Mouse (Mus musculus) liver, embryonic 13.5 days (tissue): ENCODE measurements around the gene C130032M10Rik. TPM values are rescaled to one million over a fixed set of nuclear protein-coding genes. Genes with fewer than 3 reads are reported as not detected.

Experiments used
- ATAC-seq: fragments of 200-750 bp; cut with Nextera tagmentation; 2 replicates; pipeline ENCODE4 v1.8.0; 2017; ENCODE audit warnings: low read depth, mild to moderate bottlenecking, moderate number of reproducible peaks, moderate library complexity
- DNase-seq: peaks from one replicate; pipeline ENCODE4 v3.0.0; 2022
- H3K27ac ChIP-seq: fragments of 300-500 bp; sonication (generic); 2 replicates; pipeline ENCODE4 v1.5.1; 2015; ENCODE audit warnings: moderate library complexity, mild to moderate bottlenecking, inconsistent platforms
- H3K27me3 ChIP-seq: fragments of 300-500 bp; sonication (generic); 2 replicates; pipeline ENCODE4 v1.6.1; 2015; ENCODE audit warnings: mild to moderate bottlenecking, inconsistent platforms
- H3K36me3 ChIP-seq: fragments of 300-500 bp; sonication (generic); 2 replicates; pipeline ENCODE4 v1.6.1; 2015; ENCODE audit warnings: mild to moderate bottlenecking, inconsistent platforms
- H3K4me1 ChIP-seq: fragments of 300-500 bp; sonication (generic); replicated peaks from 2 replicates; pipeline ENCODE4 v1.6.1; 2015; ENCODE audit warnings: inconsistent platforms
- H3K4me2 ChIP-seq: fragments of 300-500 bp; sonication (generic); 2 replicates; pipeline ENCODE4 v1.6.1; 2015; ENCODE audit warnings: inconsistent platforms, mild to moderate bottlenecking, moderate library complexity
- H3K4me3 ChIP-seq: fragments of 300-500 bp; sonication (generic); replicated peaks from 2 replicates; pipeline ENCODE4 v1.5.1; 2015; ENCODE audit warnings: mild to moderate bottlenecking, inconsistent platforms
- H3K9ac ChIP-seq: fragments of 300-500 bp; sonication (generic); 2 replicates; pipeline ENCODE4 v1.6.1; 2015; ENCODE audit warnings: mild to moderate bottlenecking, inconsistent platforms
- H3K9me3 ChIP-seq: fragments of 300-500 bp; sonication (generic); replicated peaks from 2 replicates; pipeline ENCODE4 v1.6.1; 2016; ENCODE audit warnings: inconsistent platforms
- whole genome bisulfite sequencing: fragments of 180-500 bp; shearing (Covaris S2); methylation state at CpG from one replicate; pipeline ENCODE4 v1.1.7; 2015; ENCODE audit not compliant: insufficient replicate concordance; 5-methylcytosine and 5-hydroxymethylcytosine counted together
- polyA plus RNA-seq: library from polyadenylated mRNA; unstranded; fragments of >200 nt; fragmentation: Nextera tagmentation; extraction: Ambion mirVana; gene quantifications from 2 replicates; pipeline ENCODE4 v1.2.1, GENCODE M21; 2015

C130032M10Rik gene
- polyA plus RNA-seq, 1 experiment from 2014 or later, result not detected

DNA sequence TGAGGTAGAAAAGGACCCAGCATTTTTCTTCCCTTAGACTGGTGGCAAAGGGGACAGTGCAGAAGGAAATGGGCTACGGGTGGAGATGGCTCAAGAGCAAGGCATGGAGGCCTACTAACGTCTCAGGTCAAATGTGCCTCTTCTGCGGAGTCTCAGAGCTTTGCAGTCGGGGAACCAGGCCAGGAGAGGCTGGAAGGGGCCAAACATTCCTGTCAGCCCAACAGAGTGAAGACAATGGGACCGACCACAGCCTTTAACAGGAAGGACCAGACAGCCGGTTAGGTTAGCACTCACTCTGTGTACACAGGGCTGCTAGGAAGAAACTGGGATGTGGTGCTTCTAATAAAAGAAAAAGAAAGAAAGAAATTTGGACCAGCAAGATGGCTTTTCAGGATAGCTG, 34.5 kb downstream of the C130032M10Rik start:
- H3K9me3 ChIP-seq, result no peaks in the 10 kb centered on the region
- H3K27ac ChIP-seq, result peak overlapping the region; percentile 2; the same call in 1 of the 2 replicates
- peaks cover 5% of the 10 kb centered on the region; the same call in 1 of the 2 replicates for H3K27me3 ChIP-seq
- no peak for ATAC-seq
- H3K4me1 ChIP-seq, result peaks cover 64% of the 10 kb centered on the region
- H3K9ac ChIP-seq, result no peak overlapping the region
- H3K36me3 ChIP-seq, result no peaks in the 10 kb centered on the region
- no peak overlapping the region for H3K4me2 ChIP-seq
- no peak overlapping the region for H3K4me3 ChIP-seq
- no peak for DNase-seq
- 29% methylated on average over 6 of the region's 6 CpGs for WGBS

DNA sequence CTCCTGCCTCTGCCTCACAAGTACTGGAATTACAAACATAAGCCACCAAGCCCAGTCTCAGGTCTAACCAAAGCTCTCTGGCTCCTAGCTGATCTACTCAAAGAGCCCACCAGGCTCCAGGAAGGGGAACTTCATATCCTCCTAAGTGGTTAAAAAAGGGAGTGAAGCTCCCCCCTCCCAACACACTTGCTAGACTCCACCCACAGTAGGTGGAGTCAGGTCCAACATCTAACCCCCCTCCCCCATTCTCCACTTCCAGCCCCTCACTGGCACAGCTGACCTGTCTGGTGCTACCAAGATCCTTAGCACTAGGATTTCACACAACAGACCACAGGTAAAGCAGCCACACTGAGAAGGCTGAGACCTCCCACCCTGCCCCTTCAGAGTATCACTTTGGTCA, 38.3 kb downstream of the C130032M10Rik start:
- H3K4me2 ChIP-seq, result no peak overlapping the region
- H3K27me3 ChIP-seq, result peaks cover 28% of the 10 kb centered on the region
- no peaks in the 10 kb centered on the region for H3K36me3 ChIP-seq
- peak overlapping the region; percentile 68 for H3K27ac ChIP-seq
- ATAC-seq, result no peak
- no peak for DNase-seq
- no peak overlapping the region for H3K4me3 ChIP-seq
- H3K9ac ChIP-seq, result no peak overlapping the region
- H3K4me1 ChIP-seq, result peaks cover 42% of the 10 kb centered on the region
- H3K9me3 ChIP-seq, result no peaks in the 10 kb centered on the region

DNA sequence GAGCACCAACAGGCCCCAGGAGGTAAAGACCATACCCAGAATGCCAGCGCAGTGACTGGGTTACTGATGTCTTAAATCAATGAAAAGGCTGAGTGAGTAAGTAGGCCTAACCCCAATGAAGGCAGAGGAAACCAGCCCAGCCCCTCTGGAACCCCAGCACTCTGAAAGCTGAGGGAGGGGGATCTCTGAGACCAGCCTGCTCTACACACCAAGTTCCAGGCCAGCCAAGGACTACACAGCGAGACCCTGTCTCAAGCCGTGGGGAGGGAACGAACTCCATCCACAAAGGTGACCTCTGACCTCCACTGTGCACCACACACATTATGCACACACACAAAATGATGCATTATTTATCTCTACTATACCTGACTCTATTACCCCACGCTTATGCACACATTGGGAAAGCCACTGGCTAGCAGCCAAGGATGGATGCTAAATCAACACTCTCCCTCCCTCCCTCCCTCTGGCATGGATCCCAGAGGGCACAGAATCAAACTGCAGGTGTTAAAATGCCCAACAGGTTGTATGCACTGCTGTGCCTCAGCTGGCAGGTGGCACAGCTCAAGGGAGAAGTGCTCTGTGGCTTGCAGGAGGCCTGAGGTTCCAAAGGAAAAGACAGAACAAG, 39.0 kb downstream of the C130032M10Rik start:
- WGBS, result 64% methylated on average over 5 of the region's 5 CpGs

DNA sequence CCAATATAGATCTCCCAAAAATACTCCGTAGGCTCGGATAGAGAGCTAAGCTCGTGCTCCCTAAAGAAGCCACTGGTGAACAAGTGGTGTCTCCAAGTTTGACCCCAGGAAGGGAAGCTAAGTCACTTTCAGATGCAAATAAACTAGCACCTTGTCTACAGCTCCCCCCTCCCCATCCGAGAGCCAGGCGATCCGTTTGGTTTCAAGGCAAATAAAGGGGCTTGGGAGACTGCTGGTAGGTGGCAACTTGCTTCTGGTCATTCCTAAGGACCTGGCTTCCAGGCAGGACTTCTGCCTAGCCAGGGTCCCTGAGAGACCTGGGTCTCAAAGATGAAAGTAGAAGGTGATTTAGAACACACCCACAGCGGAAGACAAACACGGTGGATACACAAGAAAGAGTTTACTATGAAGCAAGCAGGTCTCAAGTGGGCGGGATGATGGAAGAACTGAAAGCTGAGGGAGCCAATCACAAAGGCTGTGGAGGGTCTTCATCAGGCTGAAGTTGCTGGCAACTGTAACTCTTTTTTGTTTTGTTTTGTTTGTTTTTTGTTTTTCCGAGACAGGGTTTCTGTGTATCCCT, 40.9 kb downstream of the C130032M10Rik start:
- Histone ChIP-seq H3K27ac (peak overlapping the region; percentile 30; the same call in 1 of the 2 replicates), H3K4me2 (peak overlapping the region; percentile 30), H3K9me3 (no peaks in the 10 kb centered on the region), H3K9ac (no peak overlapping the region), H3K4me3 (no peak overlapping the region), H3K27me3 (peaks cover 53% of the 10 kb centered on the region), H3K4me1 (peaks cover 28% of the 10 kb centered on the region), H3K36me3 (no peaks in the 10 kb centered on the region)
- no peak for ATAC-seq
- no peak for DNase-seq
- WGBS, result 47% methylated on average over 10 of the region's 10 CpGs

More for the DNA sequence above, 39.0 kb downstream of the C130032M10Rik start:
- ATAC-seq (peak; percentile 64), DNase-seq (no peak)
- no peaks in the 10 kb centered on the region for H3K36me3 ChIP-seq
- H3K4me3 ChIP-seq, result no peak overlapping the region
- no peak overlapping the region for H3K9ac ChIP-seq
- H3K27me3 ChIP-seq, result peaks cover 34% of the 10 kb centered on the region
- H3K4me1 ChIP-seq, result peaks cover 37% of the 10 kb centered on the region
- no peaks in the 10 kb centered on the region for H3K9me3 ChIP-seq
- peak overlapping the region; percentile 2; the same call in 1 of the 2 replicates for H3K4me2 ChIP-seq
- H3K27ac ChIP-seq, result peak overlapping the region; percentile 68

DNA sequence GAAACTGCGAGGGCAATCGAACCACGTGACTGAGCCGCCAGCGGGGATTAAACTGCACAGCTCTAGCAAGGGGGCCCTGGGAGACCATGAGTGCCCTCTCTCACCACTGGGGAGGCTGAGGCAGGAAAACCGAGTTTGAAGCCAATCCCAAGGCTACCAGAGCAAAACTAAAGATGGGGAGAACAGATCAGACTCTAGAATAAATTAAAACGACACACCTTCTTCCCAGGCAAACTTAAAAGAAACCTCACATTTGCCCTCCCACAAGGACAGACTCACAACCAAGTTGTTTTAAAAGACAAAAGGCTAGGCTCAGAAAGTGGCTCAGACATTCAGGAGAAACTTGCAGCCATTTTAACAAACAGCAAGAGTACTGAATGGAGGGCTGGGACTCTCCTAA, 41.6 kb downstream of the C130032M10Rik start:
- ATAC-seq, result no peak
- Histone ChIP-seq H3K9me3 (no peaks in the 10 kb centered on the region), H3K4me1 (peaks cover 28% of the 10 kb centered on the region), H3K4me3 (no peak overlapping the region), H3K9ac (no peak overlapping the region), H3K27ac (no peak overlapping the region), H3K4me2 (no peak overlapping the region), H3K36me3 (no peaks in the 10 kb centered on the region), H3K27me3 (peaks cover 60% of the 10 kb centered on the region)
- no peak for DNase-seq
- 19% methylated on average over 7 of the region's 7 CpGs for WGBS

DNA sequence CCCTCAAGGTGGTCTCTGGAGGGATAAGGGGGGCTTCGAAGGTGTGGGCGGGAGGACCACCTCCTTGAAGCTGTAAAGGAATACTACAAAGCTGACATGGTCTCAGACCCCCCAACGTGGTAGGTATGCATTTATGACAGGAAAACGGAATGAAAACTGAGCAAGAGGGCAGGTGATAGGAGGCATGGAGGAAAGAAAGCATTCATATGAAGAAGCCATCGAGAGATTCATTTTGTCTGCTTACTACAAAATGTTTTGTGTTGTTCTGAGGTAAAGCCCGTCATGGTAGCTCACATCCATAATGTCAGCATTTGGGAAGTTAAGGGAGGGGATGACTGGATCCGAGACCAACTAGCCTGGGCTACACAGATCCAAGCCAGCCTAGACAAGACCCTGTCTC, 44.6 kb downstream of the C130032M10Rik start:
- Histone ChIP-seq H3K4me3 (peak overlapping the region; percentile 60), H3K36me3 (no peaks in the 10 kb centered on the region), H3K9ac (peak overlapping the region; percentile 66), H3K4me1 (peaks cover 12% of the 10 kb centered on the region), H3K4me2 (peak overlapping the region; percentile 62), H3K9me3 (no peaks in the 10 kb centered on the region), H3K27ac (no peak overlapping the region), H3K27me3 (peaks cover 91% of the 10 kb centered on the region)
- 19% methylated on average over 7 of the region's 7 CpGs for WGBS
- ATAC-seq, result no peak
- DNase-seq, result no peak

DNA sequence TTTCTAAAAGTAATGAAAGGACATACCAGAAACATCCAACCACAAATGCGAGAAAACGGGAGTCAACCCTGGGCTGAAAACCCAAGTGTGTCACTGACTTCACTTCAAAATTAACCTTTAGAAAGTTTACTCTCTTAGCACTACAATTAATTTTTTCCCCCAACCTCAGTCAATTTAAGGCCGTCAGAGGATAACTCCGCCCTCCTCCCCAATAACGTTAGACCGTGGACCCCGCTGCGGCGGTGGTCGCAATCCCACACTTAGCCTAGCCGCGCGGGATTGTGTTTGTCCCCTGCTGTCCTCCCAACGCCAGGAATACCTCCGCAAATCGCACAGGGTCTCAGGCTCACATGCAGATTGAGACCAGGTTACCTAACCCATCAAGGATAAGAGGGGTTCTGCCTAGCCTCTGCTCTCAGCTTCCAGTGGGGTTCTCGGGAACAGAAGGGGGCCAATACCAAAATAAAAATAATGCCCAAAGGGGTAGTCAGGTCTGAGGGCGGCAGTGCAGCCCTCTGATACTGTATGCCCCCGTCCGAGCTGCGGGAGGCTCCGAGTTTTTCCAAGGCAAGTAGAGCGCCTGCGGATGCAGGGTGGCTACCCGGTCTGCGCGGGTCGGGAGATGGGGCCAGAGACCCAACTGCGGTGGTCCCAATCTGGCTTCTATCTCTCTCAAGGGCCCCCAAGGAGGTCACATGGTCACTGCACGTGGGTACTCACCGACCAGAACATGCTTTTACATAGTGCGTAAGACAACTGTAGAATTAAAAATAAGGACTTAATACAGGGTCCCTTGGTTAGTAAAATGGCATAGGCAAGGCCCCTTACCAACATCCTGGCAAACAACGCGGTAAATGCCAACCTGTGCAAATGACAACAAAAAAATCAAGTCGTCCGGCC, 45.5 kb downstream of the C130032M10Rik start:
- peak overlapping the region; percentile 62 for H3K4me2 ChIP-seq
- no peak for DNase-seq
- no peak overlapping the region for H3K27ac ChIP-seq
- peak overlapping the region; percentile 60 for H3K4me3 ChIP-seq
- 1% methylated on average over 36 of the region's 36 CpGs for WGBS
- H3K36me3 ChIP-seq, result no peaks in the 10 kb centered on the region
- H3K9ac ChIP-seq, result peak overlapping the region; percentile 66
- peaks cover 95% of the 10 kb centered on the region for H3K27me3 ChIP-seq
- no peaks in the 10 kb centered on the region for H3K9me3 ChIP-seq
- peaks cover 4% of the 10 kb centered on the region for H3K4me1 ChIP-seq
- no peak for ATAC-seq

DNA sequence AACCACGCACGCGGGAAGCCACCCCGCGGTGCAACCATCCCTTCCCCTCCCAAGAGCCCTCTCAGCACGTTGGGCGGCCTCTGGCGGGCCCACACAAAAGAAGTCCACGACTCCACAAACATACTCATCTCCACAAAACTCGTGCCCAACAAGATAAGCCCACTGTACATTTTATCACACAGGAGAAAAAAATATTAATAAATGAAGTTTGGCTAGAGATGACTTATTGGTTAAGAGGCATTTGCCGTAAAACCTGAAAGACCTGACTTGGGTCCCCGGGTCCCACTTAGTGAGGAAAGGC, 46.1 kb downstream of the C130032M10Rik start:
- Histone ChIP-seq H3K9me3 (no peaks in the 10 kb centered on the region), H3K27me3 (peaks cover 93% of the 10 kb centered on the region), H3K9ac (peak overlapping the region; percentile 66; the same call in 1 of the 2 replicates), H3K4me1 (peaks cover 3% of the 10 kb centered on the region), H3K4me2 (peak overlapping the region; percentile 62), H3K27ac (no peak overlapping the region), H3K4me3 (peak overlapping the region; percentile 60), H3K36me3 (no peaks in the 10 kb centered on the region)
- no peak for DNase-seq
- no peak for ATAC-seq
- 2% methylated on average over 12 of the region's 12 CpGs for WGBS

DNA sequence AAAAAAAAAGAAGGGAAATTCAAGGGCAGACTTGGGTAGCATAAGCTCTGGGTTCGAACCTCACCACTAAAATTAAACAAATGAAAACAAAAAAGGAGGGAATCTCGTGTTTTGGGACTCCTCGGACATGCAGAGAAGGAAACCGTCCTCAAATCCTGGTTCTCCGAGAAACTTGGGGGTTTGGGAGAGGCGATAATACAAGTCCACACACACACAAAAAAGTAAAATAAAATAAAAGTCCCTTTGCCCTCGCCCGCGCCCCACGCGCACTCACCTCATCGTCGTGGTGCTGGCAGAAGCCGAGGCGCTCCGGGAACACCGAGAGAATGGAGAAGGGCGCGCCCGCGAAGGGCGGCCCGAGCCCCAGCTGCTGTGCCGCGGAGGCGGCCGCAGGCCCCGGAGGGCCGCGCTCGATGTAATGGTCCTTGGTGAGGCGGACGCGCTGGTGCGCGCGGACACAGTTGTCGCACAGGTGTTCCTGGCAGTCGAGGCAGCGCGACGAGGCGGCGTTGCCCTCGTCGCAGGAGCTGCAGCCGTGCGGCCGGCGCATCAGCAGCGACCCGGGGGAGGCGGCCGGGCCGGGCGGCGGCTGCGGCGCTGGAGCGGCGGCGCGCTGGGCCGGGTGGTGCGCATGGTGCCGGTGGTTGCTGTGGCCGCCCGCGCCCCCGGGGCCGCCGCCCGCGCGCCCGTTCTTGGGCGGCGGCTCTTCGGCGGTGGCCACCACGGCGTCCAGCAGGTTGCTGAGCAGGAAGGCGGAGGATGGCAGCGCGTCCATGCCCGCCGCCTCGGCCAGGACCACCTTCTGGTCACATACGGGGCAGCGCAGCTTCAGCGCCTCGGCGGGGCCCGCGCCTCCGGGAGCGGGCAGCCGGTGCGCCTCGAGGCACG, 46.8 kb downstream of the C130032M10Rik start:
- H3K27me3 ChIP-seq, result peaks cover 89% of the 10 kb centered on the region
- peak overlapping the region; percentile 60 for H3K4me3 ChIP-seq
- H3K9me3 ChIP-seq, result no peaks in the 10 kb centered on the region
- peak overlapping the region; percentile 66 for H3K9ac ChIP-seq
- H3K36me3 ChIP-seq, result no peaks in the 10 kb centered on the region
- H3K4me1 ChIP-seq, result peaks cover 3% of the 10 kb centered on the region
- no peak for ATAC-seq
- WGBS, result under 1% methylated on average over 93 of the region's 101 CpGs
- no peak for DNase-seq
- H3K27ac ChIP-seq, result peak overlapping the region; percentile 73
- H3K4me2 ChIP-seq, result peak overlapping the region; percentile 62

DNA sequence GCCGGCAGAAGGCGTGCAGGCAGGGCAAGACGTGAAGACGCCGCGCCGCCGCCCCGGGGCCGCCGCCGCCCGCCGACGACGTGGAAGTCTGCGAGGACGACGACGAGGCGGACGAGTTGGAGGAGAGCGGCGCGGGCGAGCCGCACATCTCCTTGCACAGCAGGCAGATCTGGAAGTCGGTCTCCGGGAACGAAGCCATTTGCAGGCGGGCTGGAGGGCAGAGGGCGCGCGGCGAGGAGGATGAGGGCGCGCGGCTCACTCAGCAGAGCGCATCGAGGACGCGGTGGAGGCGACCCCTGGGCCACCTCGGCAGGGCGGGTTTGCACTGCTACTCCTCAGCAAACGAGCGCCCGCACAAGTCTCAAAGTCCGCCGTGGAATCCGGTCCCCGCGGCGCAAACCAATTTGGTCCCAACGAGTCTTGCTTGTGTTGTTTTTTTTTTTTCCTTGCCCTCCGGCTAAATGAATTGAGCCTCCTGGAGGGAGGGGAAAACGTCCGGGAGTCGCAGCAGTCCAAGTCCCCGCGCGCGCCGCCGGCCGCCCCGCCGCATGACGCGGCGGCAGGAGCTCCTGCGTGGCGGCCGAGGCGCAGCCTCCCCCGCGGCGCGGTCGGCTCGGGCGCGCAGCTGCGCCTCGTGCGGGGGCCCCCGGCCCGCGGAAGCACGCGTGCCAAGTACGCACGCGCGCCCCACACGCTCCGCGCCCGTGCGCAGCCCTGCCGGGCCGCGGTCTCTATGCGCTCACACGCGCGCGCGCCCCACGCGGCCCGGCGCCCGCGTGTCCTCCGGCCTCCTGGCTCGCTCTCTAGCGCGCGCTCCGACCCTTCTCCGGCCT, 47.6 kb downstream of the C130032M10Rik start:
- under 1% methylated on average over 121 of the region's 122 CpGs for WGBS
- DNase-seq, result no peak

More for the DNA sequence above, 47.6 kb downstream of the C130032M10Rik start:
- no peaks in the 10 kb centered on the region for H3K9me3 ChIP-seq
- H3K4me2 ChIP-seq, result peak overlapping the region; percentile 62
- no peaks in the 10 kb centered on the region for H3K36me3 ChIP-seq
- no peak for ATAC-seq
- peak overlapping the region; percentile 73 for H3K27ac ChIP-seq
- H3K27me3 ChIP-seq, result peaks cover 87% of the 10 kb centered on the region
- H3K4me1 ChIP-seq, result peaks cover 3% of the 10 kb centered on the region
- peak overlapping the region; percentile 60 for H3K4me3 ChIP-seq
- H3K9ac ChIP-seq, result peak overlapping the region; percentile 66
